21 mouse cellular contexts compared by ENCODE assay signal in the genomic region with DNA sequence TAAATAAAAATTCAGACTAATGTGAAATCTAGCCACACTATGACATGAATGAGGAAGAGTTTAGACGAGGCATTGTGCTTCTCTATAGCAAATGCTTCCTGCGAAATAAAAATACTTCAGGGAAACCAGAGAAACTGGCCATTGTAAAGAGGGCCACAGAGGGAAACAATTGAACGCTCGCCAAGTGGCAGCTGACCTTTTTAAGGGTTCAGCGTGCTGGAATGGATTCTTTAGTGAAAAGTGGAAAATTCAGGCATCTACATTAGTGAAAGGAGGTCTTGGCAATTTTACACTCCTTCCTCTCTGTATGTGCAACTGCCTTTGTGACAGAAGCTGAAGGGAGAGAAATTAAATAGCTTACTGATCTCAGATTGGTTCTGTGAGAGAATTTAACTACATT. TPM values are rescaled to one million over a fixed set of nuclear protein-coding genes. Genes with fewer than 3 reads are reported as not detected.
DNase-seq lines count a peak whose midpoint lies in the region; ATAC-seq and TF ChIP-seq lines count a peak whose summit lies in the region.
"Had no signal": no experiment of that assay in that cellular context is flagged by ENCODE, and none has a peak within 500 bp of the region (broad histone marks: within the 10 kb centered on the region; RNA-seq: fewer than 3 reads in every experiment).

No protein-coding gene starts in this region.

- H3K4me3 ChIP-seq in hindbrain, embryonic 15.5 days: no peak overlapping the region
- no peak overlapping the region for H3K4me3 ChIP-seq in hindbrain, embryonic 12.5 days
- H3K4me3 ChIP-seq in lung, embryonic 14.5 days (ENCODE audit: low read depth, low read length): no peak overlapping the region
- H3K4me3 ChIP-seq: midbrain, embryonic 12.5 days; myocyte; neural tube, embryonic 13.5 days had no signal

- intact Hi-C loops in left cerebral cortex, postnatal 25 days (cut with DNase I): no loop called here

- 11% methylated on average over 5 of the region's 5 CpGs for WGBS in hindbrain, embryonic 15.5 days
- 13% methylated on average over 5 of the region's 5 CpGs for WGBS in hindbrain, embryonic 12.5 days
- 40% methylated on average over 5 of the region's 5 CpGs for WGBS in lung, embryonic 14.5 days

- DNase-seq in embryo, embryonic 10 days (ENCODE audit: low spot score): peak; percentile 24
- DNase-seq in embryo, embryonic 9.5 days (ENCODE audit: extremely low spot score): no peak
- DNase-seq in lung, embryonic 14.5 days: peak; percentile 53
- no peak for DNase-seq in lung, postnatal 4 days
- peak; percentile 20 for DNase-seq in NIH3T3 (ENCODE audit: low read depth)
- DNase-seq in left cerebral cortex, postnatal 25 days (ENCODE audit: low spot score in 2 of 2): no peak
- DNase-seq: adrenal gland, postnatal 36 days; cerebellum, adult 11 months; cerebellum, adult 9-11 months; kidney, adult 2 months; kidney, postnatal 14 days; thymus, adult 2 months; thymus, postnatal 4 days had no signal

- peaks cover 14% of the 10 kb centered on the region for H3K4me1 ChIP-seq in hindbrain, embryonic 15.5 days (replicated peaks)
- H3K4me1 ChIP-seq in hindbrain, embryonic 12.5 days: peaks cover 23% of the 10 kb centered on the region
- peaks cover 2% of the 10 kb centered on the region; the same call in 1 of the 2 replicates for H3K4me1 ChIP-seq in lung, embryonic 14.5 days (ENCODE audit: insufficient read depth)

- no peak overlapping the region for H3K9ac ChIP-seq in hindbrain, embryonic 15.5 days
- H3K9ac ChIP-seq in hindbrain, embryonic 12.5 days: no peak overlapping the region
- H3K9ac ChIP-seq in lung, embryonic 14.5 days: no peak overlapping the region
- H3K9ac ChIP-seq: midbrain, embryonic 12.5 days; neural tube, embryonic 13.5 days had no signal

- H3K27ac ChIP-seq in hindbrain, embryonic 15.5 days (replicated peaks): peak overlapping the region; percentile 7; the same call in 1 of the 2 replicates
- no peak overlapping the region for H3K27ac ChIP-seq in hindbrain, embryonic 12.5 days
- no peak overlapping the region for H3K27ac ChIP-seq in lung, embryonic 14.5 days (ENCODE audit: low read depth)
- H3K27ac ChIP-seq: midbrain, embryonic 12.5 days had no signal

- no peaks in the 10 kb centered on the region for H3K36me3 ChIP-seq in hindbrain, embryonic 15.5 days
- H3K36me3 ChIP-seq in hindbrain, embryonic 12.5 days: no peaks in the 10 kb centered on the region
- no peaks in the 10 kb centered on the region for H3K36me3 ChIP-seq in lung, embryonic 14.5 days (ENCODE audit: insufficient read depth)
- H3K36me3 ChIP-seq: midbrain, embryonic 12.5 days; neural tube, embryonic 13.5 days had no signal

- no peak for TF ChIP-seq CTCF in lung, embryonic 14.5 days (IDR thresholded peaks at IDR 0.05; ENCODE audit: low read depth)

- ATAC-seq in hindbrain, embryonic 15.5 days (ENCODE audit: low FRiP score, low read depth): no peak
- ATAC-seq in hindbrain, embryonic 12.5 days (ENCODE audit: low FRiP score): no peak
- no peak for ATAC-seq in lung, embryonic 14.5 days (ENCODE audit: insufficient read depth)
- ATAC-seq: lung, postnatal 0 days had no signal

- 0 out of 2 replicates have a peak, but pooled peaks cover 7% of the 10 kb centered on the region for H3K27me3 ChIP-seq in hindbrain, embryonic 15.5 days
- H3K27me3 ChIP-seq in hindbrain, embryonic 12.5 days: peaks cover 29% of the 10 kb centered on the region
- peaks cover 13% of the 10 kb centered on the region for H3K27me3 ChIP-seq in lung, embryonic 14.5 days (ENCODE audit: insufficient read depth, low read length)

- no peak overlapping the region for H3K4me2 ChIP-seq in hindbrain, embryonic 15.5 days
- H3K4me2 ChIP-seq in hindbrain, embryonic 12.5 days (replicated peaks): no peak overlapping the region
- no peak overlapping the region for H3K4me2 ChIP-seq in lung, embryonic 14.5 days
- H3K4me2 ChIP-seq: heart, embryonic 11.5 days; midbrain, embryonic 12.5 days; neural tube, embryonic 13.5 days had no signal

- H3K9me3 ChIP-seq in hindbrain, embryonic 15.5 days: no peaks in the 10 kb centered on the region
- H3K9me3 ChIP-seq in hindbrain, embryonic 12.5 days (replicated peaks): no peaks in the 10 kb centered on the region
- no peaks in the 10 kb centered on the region for H3K9me3 ChIP-seq in lung, embryonic 14.5 days (ENCODE audit: low read depth, low read length)
- H3K9me3 ChIP-seq: midbrain, embryonic 12.5 days; neural tube, embryonic 13.5 days had no signal

RNA-seq across cellular contexts. Expression of gene Cybrd1, which starts 3.7 kb away (rescaled TPM):
- 5.8 and 5.9 TPM in 2 replicates for polyA plus RNA-seq in hindbrain, embryonic 15.5 days (2015; fragmentation: Nextera tagmentation; extraction: Ambion mirVana)
- 1.6 TPM in 2 replicates for polyA plus RNA-seq in hindbrain, embryonic 12.5 days (2016; fragmentation: Nextera tagmentation; extraction: Ambion mirVana)
- polyA plus RNA-seq in lung, embryonic 14.5 days (2014; fragmentation: Nextera tagmentation; extraction: Ambion mirVana): 1.2 and 1.3 TPM in 2 replicates
- total RNA-seq in left cerebral cortex, postnatal 25 days (2021): 1 to 10 TPM; 2.0 to 2.2 TPM
- total RNA-seq: hematopoietic stem cell, adult 5-6 weeks had no signal

Comparison
In these comparisons a context has a peak if more than half of its experiments do, and no peak if none do; other contexts are left out.
1. DNase-seq: peak in embryo, embryonic 10 days (single experiment), lung, embryonic 14.5 days (single experiment) and NIH3T3 (single experiment); none in embryo, embryonic 9.5 days (single experiment), lung, postnatal 4 days (0 of 2) and left cerebral cortex, postnatal 25 days (0 of 2).